Comparison of ENCODE assay signal across 9 mouse cellular contexts in the genomic region with DNA sequence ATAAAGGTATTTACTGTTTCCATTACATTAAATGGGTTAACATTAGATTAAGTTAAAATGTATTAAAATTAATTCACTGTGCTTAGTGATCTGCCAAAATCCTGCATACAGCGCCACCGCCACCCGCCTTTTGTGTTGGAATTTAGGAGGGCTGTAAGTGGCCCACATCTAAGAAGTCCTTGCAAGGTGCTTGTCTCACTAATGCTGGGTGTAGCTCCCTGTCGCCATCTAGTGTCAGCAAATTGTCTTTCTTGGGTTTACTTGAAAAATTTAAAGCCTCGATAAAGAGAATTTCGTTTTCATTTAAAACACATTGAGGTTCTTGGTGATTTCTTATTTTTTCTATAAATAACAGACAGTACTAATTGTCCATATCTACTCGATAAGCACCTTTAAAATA. TPM values are rescaled to one million over a fixed set of nuclear protein-coding genes. Genes with fewer than 3 reads are reported as not detected.
DNase-seq lines count a peak whose midpoint lies in the region; ATAC-seq and TF ChIP-seq lines count a peak whose summit lies in the region.
"Had no signal": no experiment of that assay in that cellular context is flagged by ENCODE, and none has a peak within 500 bp of the region (broad histone marks: within the 10 kb centered on the region; RNA-seq: fewer than 3 reads in every experiment).

No protein-coding gene starts in this region.

- no peak overlapping the region for H3K4me2 ChIP-seq in heart, embryonic 11.5 days
- no peak overlapping the region for H3K4me2 ChIP-seq in CH12.LX (ENCODE audit: insufficient read depth, low read depth, poor library complexity, severe bottlenecking)
- no peak overlapping the region for H3K4me2 ChIP-seq in forebrain, embryonic 16.5 days (ENCODE audit: low read length)

- H3K27me3 ChIP-seq in heart, adult 2 months (ENCODE audit: control insufficient read depth, insufficient read depth, low read length): no peaks in the 10 kb centered on the region
- H3K27me3 ChIP-seq in heart, embryonic 11.5 days (ENCODE audit: control insufficient read depth, insufficient read depth, low read length): no peaks in the 10 kb centered on the region
- H3K27me3 ChIP-seq in CH12.LX (replicated peaks): no peaks in the 10 kb centered on the region
- H3K27me3 ChIP-seq in forebrain, embryonic 16.5 days (replicated peaks; ENCODE audit: control insufficient read depth, insufficient read depth, low read length): no peaks in the 10 kb centered on the region
- H3K27me3 ChIP-seq in spleen, adult 2 months (ENCODE audit: control insufficient read depth, insufficient read depth, low read length): no peaks in the 10 kb centered on the region
- H3K27me3 ChIP-seq: megakaryocyte, embryonic 14.5 days had no signal

- peaks cover 13% of the 10 kb centered on the region for H3K4me1 ChIP-seq in heart, adult 2 months (ENCODE audit: control insufficient read depth, insufficient read depth, low read length)
- peaks cover 3% of the 10 kb centered on the region; the same call in 1 of the 2 replicates for H3K4me1 ChIP-seq in heart, embryonic 11.5 days (ENCODE audit: control insufficient read depth, insufficient read depth, low read length)
- H3K4me1 ChIP-seq in CH12.LX (ENCODE audit: control insufficient read depth in 1 of 2, insufficient read depth in 2 of 2): peaks cover 0 to under 1% of the 10 kb centered on the region in 2 experiments; a peak in 1 of 4 replicates
- peaks cover 5% of the 10 kb centered on the region; the same call in 1 of the 2 replicates for H3K4me1 ChIP-seq in forebrain, embryonic 16.5 days (replicated peaks; ENCODE audit: control insufficient read depth, insufficient read depth, low read length)
- H3K4me1 ChIP-seq in spleen, adult 2 months (ENCODE audit: control insufficient read depth, insufficient read depth, insufficient read length): no peaks in the 10 kb centered on the region
- H3K4me1 ChIP-seq: megakaryocyte, embryonic 14.5 days had no signal

- WGBS in heart, adult 2 months: 16% methylated on average over 7 of the region's 7 CpGs
- WGBS in heart, embryonic 11.5 days (ENCODE audit: insufficient replicate concordance): 32% methylated on average over 7 of the region's 7 CpGs
- 24% methylated on average over 7 of the region's 7 CpGs for WGBS in forebrain, embryonic 16.5 days
- 17% methylated on average over 7 of the region's 7 CpGs for WGBS in large intestine, adult 2 months
- WGBS in spleen, adult 2 months: 31% methylated on average over 7 of the region's 7 CpGs

- peak; percentile 95 for TF ChIP-seq CTCF in heart, adult 2 months (IDR thresholded peaks at IDR 0.05)
- TF ChIP-seq CTCF in CH12.LX (conservative IDR thresholded peaks at IDR 0.05 in 1 of 2, IDR thresholded peaks at IDR 0.05 in 1 of 2; ENCODE audit: low read depth in 2 of 2, low read length in 2 of 2): peak in 1 of 2 experiments; percentile 87; a peak in 2 of 4 replicates
- TF ChIP-seq CTCF in spleen, adult 2 months (IDR thresholded peaks at IDR 0.05; ENCODE audit: extremely low read depth, insufficient read depth, insufficient read length, insufficient replicate concordance): peak; percentile 62; the same call in 1 of the 2 replicates

- TF ChIP-seq EP300 in heart, adult 2 months (IDR thresholded peaks at IDR 0.05; ENCODE audit: insufficient read depth, low read depth, low read length): peak; percentile 43; the same call in 1 of the 2 replicates
- no peak for TF ChIP-seq EP300 in CH12.LX (IDR thresholded peaks at IDR 0.05; ENCODE audit: low read length)

- no peak overlapping the region for H3K27ac ChIP-seq in heart, adult 2 months
- no peak overlapping the region for H3K27ac ChIP-seq in heart, embryonic 11.5 days (ENCODE audit: low read depth, low read length)
- no peak overlapping the region for H3K27ac ChIP-seq in CH12.LX (ENCODE audit: insufficient read depth, low read depth)
- H3K27ac ChIP-seq in forebrain, embryonic 16.5 days (ENCODE audit: low read length): no peak overlapping the region
- no peak overlapping the region for H3K27ac ChIP-seq in spleen, adult 2 months (ENCODE audit: insufficient read depth, low read length)

- intact Hi-C loops in heart, adult 2 months (cut with DNase I): loop anchor here (1.0 kb wide), 2 partner anchors 54 to 114 kb away; a partner anchor contains a TSS

- in situ Hi-C loops in CH12.LX (cut with MboI; ENCODE audit: low pct_ligation_motif_present, low pct_unique_long_range_greater_than_20kb, low sequenced_read_pairs): no loop called here

- H3K79me2 ChIP-seq in heart, adult 2 months (replicated peaks; ENCODE audit: control insufficient read depth, insufficient read depth, low read length): no peaks in the 10 kb centered on the region
- no peaks in the 10 kb centered on the region for H3K79me2 ChIP-seq in CH12.LX (replicated peaks; ENCODE audit: control insufficient read depth, extremely low read depth, insufficient read depth, poor library complexity, severe bottlenecking)

- ATAC-seq in heart, embryonic 11.5 days (replicated peaks; ENCODE audit: insufficient number of reproducible peaks, low FRiP score, low TSS enrichment): no peak
- 0 out of 2 replicates have a peak, but pooled peaks have one; percentile 54 for ATAC-seq in forebrain, embryonic 16.5 days

- H3K36me3 ChIP-seq in heart, adult 2 months (ENCODE audit: control insufficient read depth, insufficient read depth, low read length): no peaks in the 10 kb centered on the region
- H3K36me3 ChIP-seq in heart, embryonic 11.5 days (ENCODE audit: control insufficient read depth, insufficient read depth, low read length): no peaks in the 10 kb centered on the region
- peaks cover 28 to 81% of the 10 kb centered on the region in 2 experiments for H3K36me3 ChIP-seq in CH12.LX (replicated peaks in 1 of 2; ENCODE audit: control insufficient read depth in 1 of 2, insufficient read depth in 1 of 2, low read length in 1 of 2)
- H3K36me3 ChIP-seq in forebrain, embryonic 16.5 days (ENCODE audit: control insufficient read depth, insufficient read depth): no peaks in the 10 kb centered on the region; the same call in 1 of the 2 replicates
- peaks cover 20% of the 10 kb centered on the region for H3K36me3 ChIP-seq in spleen, adult 2 months (ENCODE audit: control insufficient read depth, insufficient read depth, low read length)

- peak; percentile 47 to 52 for DNase-seq in heart, adult 2 months
- DNase-seq in CH12.LX (ENCODE audit: extremely low read depth): peak; percentile 73
- peak; percentile 80 for DNase-seq in c-Kit-positive CD71-negative TER-119-negative erythroid progenitor cells, embryonic 14.5 days (ENCODE audit: low read depth)
- DNase-seq in large intestine, adult 2 months (ENCODE audit: low read depth, low spot score): peak; percentile 43
- DNase-seq in lung, postnatal 14 days: peak; percentile 81
- DNase-seq in spleen, adult 2 months (ENCODE audit: low read depth in 1 of 2, low spot score in 2 of 2): peak; percentile 61 to 64

- TF ChIP-seq POLR2A in heart, adult 2 months (IDR thresholded peaks at IDR 0.05; ENCODE audit: insufficient read depth, low read depth, low read length): no peak
- no peak for TF ChIP-seq POLR2A in CH12.LX (IDR thresholded peaks at IDR 0.05; ENCODE audit: low read depth, low read length)
- TF ChIP-seq POLR2A in spleen, adult 2 months (IDR thresholded peaks at IDR 0.05; ENCODE audit: low read depth, low read length): no peak

- TF ChIP-seq RAD21 in CH12.LX (IDR thresholded peaks at IDR 0.05; ENCODE audit: low read depth, low read length): peak; percentile 88

- dilution Hi-C loops in CH12.LX (cut with MboI; ENCODE audit: extremely low pct_ligation_motif_present, extremely low pct_unique_long_range_greater_than_20kb, low sequenced_read_pairs): no loop called here

- no peaks in the 10 kb centered on the region for H3K9me3 ChIP-seq in heart, embryonic 11.5 days (replicated peaks; ENCODE audit: control insufficient read depth, low read length)
- no peaks in the 10 kb centered on the region for H3K9me3 ChIP-seq in CH12.LX (replicated peaks; ENCODE audit: low read length)
- no peaks in the 10 kb centered on the region for H3K9me3 ChIP-seq in forebrain, embryonic 16.5 days (ENCODE audit: control insufficient read depth, low read length)
- H3K9me3 ChIP-seq: megakaryocyte, embryonic 14.5 days had no signal

- no peak overlapping the region for H3K9ac ChIP-seq in heart, adult 2 months (ENCODE audit: low read depth, low read length)
- no peak overlapping the region for H3K9ac ChIP-seq in heart, embryonic 11.5 days (ENCODE audit: low read depth, low read length)
- H3K9ac ChIP-seq in CH12.LX (ENCODE audit: insufficient read depth, low read depth): no peak overlapping the region
- no peak overlapping the region for H3K9ac ChIP-seq in forebrain, embryonic 16.5 days (replicated peaks; ENCODE audit: low read depth, low read length)

- H3K4me3 ChIP-seq in heart, adult 2 months: no peak overlapping the region
- H3K4me3 ChIP-seq in heart, embryonic 11.5 days (ENCODE audit: low read depth, low read length): no peak overlapping the region
- no peak overlapping the region for H3K4me3 ChIP-seq in CH12.LX (replicated peaks in 1 of 3; ENCODE audit: low read depth in 2 of 3, low read length in 2 of 3, poor library complexity in 1 of 3)
- H3K4me3 ChIP-seq in forebrain, embryonic 16.5 days (replicated peaks; ENCODE audit: low read length): no peak overlapping the region
- no peak overlapping the region for H3K4me3 ChIP-seq in spleen, adult 2 months (ENCODE audit: extremely low read depth, insufficient read depth, insufficient read length)
- H3K4me3 ChIP-seq: megakaryocyte, embryonic 14.5 days had no signal

TF ChIP-seq in CH12.LX, 34 proteins besides CTCF, POLR2A, EP300 and RAD21 (continues in another document):
- no peak for TF ChIP-seq HCFC1 (IDR thresholded peaks at IDR 0.05; ENCODE audit: low read depth, low read length)

RNA-seq across cellular contexts. Expression of a gene that starts 35.6 kb away (rescaled TPM):
- total RNA-seq in heart, adult 2 months (2021): not detected
- 0.08 and 0.12 TPM in 2 replicates for polyA plus RNA-seq in heart, adult 2 months (2012; rRNA removed)
- 0.63 and 0.79 TPM in 2 replicates for polyA plus RNA-seq in heart, embryonic 11.5 days (2014; fragmentation: Nextera tagmentation; extraction: Ambion mirVana)
- total RNA-seq in CH12.LX (2012; rRNA removed) (6.1 and 9.1 TPM in 2 replicates), CH12.LX (2014; rRNA removed) (0.90 and 1.00 TPM in 2 replicates)
- 4.0 TPM in 2 replicates for polyA plus RNA-seq in CH12.LX (2012; ENCODE audit: insufficient read length, low read depth)
- 0.05 and 0.09 TPM in 2 replicates for polyA plus RNA-seq in forebrain, embryonic 16.5 days (2015; fragmentation: Nextera tagmentation; extraction: Ambion mirVana)
- 11.4 and 14.1 TPM in 2 replicates for polyA plus RNA-seq in large intestine, adult 2 months (2012; rRNA removed)
- polyA plus RNA-seq in spleen, adult 2 months (2012; rRNA removed): 6.1 and 7.6 TPM in 2 replicates

RNA-seq across cellular contexts. Expression of a gene that starts 54.3 kb away (rescaled TPM):
- total RNA-seq in heart, adult 2 months (2021): 10 to 100 TPM; 27.9 to 30.3 TPM
- 12.5 and 18.2 TPM in 2 replicates for polyA plus RNA-seq in heart, adult 2 months (2012; rRNA removed)
- 5.1 and 5.2 TPM in 2 replicates for polyA plus RNA-seq in heart, embryonic 11.5 days (2014; fragmentation: Nextera tagmentation; extraction: Ambion mirVana)
- total RNA-seq in CH12.LX (2012; rRNA removed): 9.4 and 10.1 TPM in 2 replicates
- total RNA-seq in CH12.LX (2014; rRNA removed): 5.7 and 5.9 TPM in 2 replicates
- 4.3 and 5.1 TPM in 2 replicates for polyA plus RNA-seq in CH12.LX (2012; ENCODE audit: insufficient read length, low read depth)
- 9.4 TPM in 2 replicates for polyA plus RNA-seq in forebrain, embryonic 16.5 days (2015; fragmentation: Nextera tagmentation; extraction: Ambion mirVana)
- 21.9 and 31.0 TPM in 2 replicates for polyA plus RNA-seq in large intestine, adult 2 months (2012; rRNA removed)
- polyA plus RNA-seq in spleen, adult 2 months (2012; rRNA removed): 10.0 and 12.9 TPM in 2 replicates
